Mouse (Mus musculus) liver, embryonic 12.5 days (tissue): ENCODE data around the gene Ppm1b. TPM values are rescaled to one million over a fixed set of nuclear protein-coding genes. Genes with fewer than 3 reads are reported as not detected.
A peak's percentile ranks its signal among the peaks of the same experiment; 100 is the strongest.

Experiments
- ATAC-seq: fragments of 200-750 bp; cut with Nextera tagmentation; 2 replicates; pipeline ENCODE4 v1.8.0; 2017; ENCODE audit warnings: moderate number of reproducible peaks, mild to moderate bottlenecking, moderate library complexity
- H3K27ac ChIP-seq: fragments of 300-500 bp; sonication (generic); 2 replicates; pipeline ENCODE4 v1.5.1; 2016; ENCODE audit warnings: mild to moderate bottlenecking
- H3K27me3 ChIP-seq: fragments of 300-500 bp; sonication (generic); replicated peaks from 2 replicates; pipeline ENCODE4 v1.6.1; 2016; ENCODE audit warnings: mild to moderate bottlenecking, moderate library complexity
- H3K36me3 ChIP-seq: fragments of 300-500 bp; sonication (generic); 2 replicates; pipeline ENCODE4 v1.6.1; 2016; ENCODE audit warnings: mild to moderate bottlenecking, moderate library complexity
- H3K4me1 ChIP-seq: fragments of 300-500 bp; sonication (generic); 2 replicates; pipeline ENCODE4 v1.6.1; 2016
- H3K4me2 ChIP-seq: fragments of 300-500 bp; sonication (generic); 2 replicates; pipeline ENCODE4 v1.6.1; 2016; ENCODE audit warnings: mild to moderate bottlenecking, moderate library complexity
- H3K4me3 ChIP-seq: fragments of 300-500 bp; sonication (generic); 2 replicates; pipeline ENCODE4 v1.5.1; 2016; ENCODE audit warnings: mild to moderate bottlenecking, moderate library complexity
- H3K9ac ChIP-seq: fragments of 300-500 bp; sonication (generic); 2 replicates; pipeline ENCODE4 v1.6.1; 2016; ENCODE audit warnings: mild to moderate bottlenecking, moderate library complexity
- H3K9me3 ChIP-seq: fragments of 300-500 bp; sonication (generic); replicated peaks from 2 replicates; pipeline ENCODE4 v1.6.1; 2016; ENCODE audit warnings: mild to moderate bottlenecking, moderate library complexity
- WGBS: fragments of 180-500 bp; shearing (Covaris S2); methylation state at CpG from one replicate; pipeline ENCODE4 v1.1.7; 2016; ENCODE audit not compliant: insufficient replicate concordance; 5-methylcytosine and 5-hydroxymethylcytosine counted together
- polyA plus RNA-seq: library from polyadenylated mRNA; unstranded; fragments of >200 nt; fragmentation: Nextera tagmentation; extraction: Ambion mirVana; gene quantifications from 2 replicates; pipeline ENCODE4 v1.2.1, GENCODE M21; 2016

Gene Ppm1b
- polyA plus RNA-seq, 1 experiment from 2014 or later = 71.7 TPM

DNA sequence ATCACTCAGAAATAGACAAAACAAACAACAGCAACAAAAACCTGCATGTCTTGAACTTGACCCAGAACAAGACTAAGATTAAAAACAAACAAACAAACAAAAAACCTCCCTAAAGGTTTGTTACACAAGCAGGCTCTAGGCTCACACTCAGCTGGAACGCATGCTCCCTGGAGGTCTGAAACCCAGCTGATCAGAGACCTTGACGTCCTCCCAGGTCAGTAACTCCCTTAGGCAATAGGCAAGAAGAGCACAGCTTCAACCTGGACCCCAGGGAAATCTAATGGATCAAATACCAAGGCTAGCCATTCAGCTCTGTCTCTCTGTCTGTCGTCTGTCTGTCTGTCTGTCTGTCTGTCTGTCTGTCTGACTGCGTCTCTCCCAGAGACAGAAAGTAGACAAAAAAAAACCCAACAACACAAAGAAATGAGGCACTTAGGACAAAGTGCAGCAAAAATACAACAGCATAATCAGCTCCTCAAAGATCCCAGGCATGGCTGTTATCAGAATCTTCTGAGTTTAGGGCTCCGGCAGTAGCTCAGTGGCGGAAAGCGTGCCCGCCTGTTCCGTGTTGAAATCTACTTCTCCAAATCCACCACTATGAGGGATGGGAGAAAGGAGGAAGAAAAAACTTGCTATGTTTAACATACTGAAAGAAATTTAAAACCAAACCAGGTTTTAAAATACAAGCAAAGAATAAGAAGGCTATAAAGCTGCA lies 16.4 kb upstream of the Ppm1b start:
- Histone ChIP-seq H3K9ac (0 out of 2 replicates have a peak overlapping the region, but pooled peaks have one; percentile 17), H3K9me3 (0 out of 2 replicates have a peak, but pooled peaks cover 5% of the 10 kb centered on the region), H3K27me3 (no peaks in the 10 kb centered on the region), H3K36me3 (no peaks in the 10 kb centered on the region), H3K4me3 (no peak overlapping the region), H3K4me1 (peaks cover 69% of the 10 kb centered on the region), H3K27ac (peak overlapping the region; percentile 72), H3K4me2 (no peak overlapping the region)
- ATAC-seq = no peak
- 38% methylated on average over 9 of the region's 9 CpGs for WGBS

DNA sequence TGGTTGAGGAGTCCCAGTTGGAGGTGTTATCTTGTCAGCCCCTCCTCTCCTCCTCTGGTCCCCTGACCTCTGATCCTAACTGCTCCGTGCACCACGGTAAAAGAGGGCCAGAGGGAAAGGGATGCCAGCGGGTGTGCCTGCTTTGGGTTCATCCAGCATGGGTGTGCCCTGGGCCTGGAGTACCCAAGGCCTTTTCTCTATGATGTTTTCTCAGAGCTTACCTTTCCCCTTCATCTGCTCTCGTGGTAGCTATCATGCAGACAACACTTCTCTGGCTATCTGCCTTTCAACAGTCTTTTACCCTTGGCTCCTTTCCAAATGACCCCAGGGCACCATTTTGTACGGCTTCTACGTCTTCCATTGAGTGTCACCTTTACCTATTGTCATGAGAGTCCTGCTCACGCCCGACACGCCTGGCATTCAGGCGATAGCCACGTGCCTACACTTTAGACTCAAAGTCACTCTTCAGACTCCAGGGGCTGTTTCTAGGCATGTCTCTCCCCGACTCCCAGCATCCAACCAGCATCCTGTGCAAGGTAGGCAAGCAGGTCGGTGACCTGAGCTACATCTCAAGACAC lies 15.2 kb upstream of the Ppm1b start:
- Histone ChIP-seq H3K9me3 (0 out of 2 replicates have a peak, but pooled peaks cover 5% of the 10 kb centered on the region), H3K4me2 (peak overlapping the region; percentile 18; the same call in 1 of the 2 replicates), H3K27ac (peak overlapping the region; percentile 86), H3K4me3 (no peak overlapping the region), H3K9ac (peak overlapping the region; percentile 28; the same call in 1 of the 2 replicates), H3K36me3 (no peaks in the 10 kb centered on the region), H3K4me1 (peaks cover 57% of the 10 kb centered on the region), H3K27me3 (no peaks in the 10 kb centered on the region)
- ATAC-seq = peak; percentile 57
- WGBS = 63% methylated on average over 13 of the region's 13 CpGs

GRCm38 (mm10) chr17:84942358-84943032 lies 14.0 kb upstream of the Ppm1b start:
- peaks cover 49% of the 10 kb centered on the region for H3K4me1 ChIP-seq
- no peaks in the 10 kb centered on the region for H3K36me3 ChIP-seq
- 0 out of 2 replicates have a peak, but pooled peaks cover 5% of the 10 kb centered on the region for H3K9me3 ChIP-seq
- 27% methylated on average over 10 of the region's 10 CpGs for WGBS
- H3K9ac ChIP-seq = peak overlapping the region; percentile 9; the same call in 1 of the 2 replicates
- H3K27ac ChIP-seq = peak overlapping the region; percentile 86
- no peaks in the 10 kb centered on the region for H3K27me3 ChIP-seq
- H3K4me2 ChIP-seq = peak overlapping the region; percentile 14
- peak; percentile 81 for ATAC-seq
- H3K4me3 ChIP-seq = no peak overlapping the region

GRCm38 (mm10) chr17:84943033-84943393 lies 13.5 kb upstream of the Ppm1b start:
- Histone ChIP-seq H3K4me3 (no peak overlapping the region), H3K27ac (peak overlapping the region; percentile 86), H3K27me3 (no peaks in the 10 kb centered on the region), H3K9ac (peak overlapping the region; percentile 9; the same call in 1 of the 2 replicates), H3K4me2 (no peak overlapping the region), H3K4me1 (peaks cover 49% of the 10 kb centered on the region), H3K9me3 (0 out of 2 replicates have a peak, but pooled peaks cover 5% of the 10 kb centered on the region), H3K36me3 (no peaks in the 10 kb centered on the region)
- ATAC-seq = peak; percentile 53
- 27% methylated on average over 2 of the region's 2 CpGs for WGBS

- H3K9me3 ChIP-seq = no peaks in the 10 kb centered on the region
Measured at GRCm38 (mm10) chr17:84944348-84944747, 12.2 kb upstream of the Ppm1b start.

DNA sequence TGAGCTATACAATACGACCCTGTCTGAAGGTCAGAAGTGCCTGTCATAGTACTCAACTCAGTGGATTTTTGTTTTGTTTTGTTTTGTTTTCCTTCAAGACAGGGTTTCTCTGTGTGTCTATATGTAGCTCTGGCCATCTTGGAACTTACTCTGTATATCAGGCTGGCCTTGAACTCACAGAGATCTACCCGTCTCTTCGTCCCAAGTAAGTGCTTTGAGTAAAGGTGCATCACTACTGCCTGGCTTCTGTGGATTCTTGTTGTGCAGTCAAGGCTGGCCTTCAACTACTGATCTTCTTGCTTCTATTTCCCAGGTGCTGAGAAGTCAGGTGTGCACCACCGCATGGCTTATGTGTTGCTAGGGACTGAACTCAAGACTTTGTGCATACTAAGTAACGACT lies 4.0 kb upstream of the Ppm1b start:
- Histone ChIP-seq H3K9ac (no peak overlapping the region), H3K27ac (no peak overlapping the region), H3K9me3 (no peaks in the 10 kb centered on the region), H3K27me3 (no peaks in the 10 kb centered on the region), H3K4me1 (peaks cover 19% of the 10 kb centered on the region), H3K4me3 (no peak overlapping the region), H3K36me3 (no peaks in the 10 kb centered on the region), H3K4me2 (no peak overlapping the region)
- WGBS = 81% methylated on average over 5 of the region's 5 CpGs
- no peak for ATAC-seq

More at GRCm38 (mm10) chr17:84944348-84944747, 12.2 kb upstream of the Ppm1b start:
- 0 out of 2 replicates have a peak overlapping the region, but pooled peaks have one; percentile 45 for H3K27ac ChIP-seq
- no peaks in the 10 kb centered on the region for H3K27me3 ChIP-seq
- H3K9ac ChIP-seq = no peak overlapping the region
- H3K4me2 ChIP-seq = no peak overlapping the region
- 82% methylated on average over 6 of the region's 6 CpGs for WGBS
- H3K4me3 ChIP-seq = no peak overlapping the region
- no peaks in the 10 kb centered on the region for H3K36me3 ChIP-seq
- H3K4me1 ChIP-seq = peaks cover 47% of the 10 kb centered on the region
- ATAC-seq = no peak

DNA sequence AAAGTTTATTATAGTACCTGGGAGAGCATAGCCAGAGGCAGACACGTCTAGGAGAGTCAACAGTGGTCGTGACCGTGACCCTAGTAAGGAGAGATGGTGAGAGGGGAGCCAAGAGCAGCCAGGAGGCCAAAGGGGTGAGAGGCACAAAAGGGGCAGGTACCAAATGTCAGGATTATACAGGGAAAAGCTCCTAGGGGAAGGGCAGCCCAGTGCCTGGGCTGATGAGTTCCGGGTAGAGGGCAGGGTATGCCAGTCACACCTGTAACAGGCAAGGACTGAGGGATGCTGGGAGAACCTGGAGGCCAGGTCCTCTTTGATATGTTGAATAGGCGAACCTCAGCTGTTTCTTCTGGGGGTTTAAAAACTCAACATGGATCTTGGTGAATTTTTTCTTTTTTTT lies 2.8 kb upstream of the Ppm1b start:
- WGBS = 83% methylated on average over 5 of the region's 5 CpGs
- Histone ChIP-seq H3K27me3 (no peaks in the 10 kb centered on the region), H3K9me3 (no peaks in the 10 kb centered on the region), H3K4me1 (peaks cover 19% of the 10 kb centered on the region), H3K27ac (0 out of 2 replicates have a peak overlapping the region, but pooled peaks have one; percentile 32), H3K9ac (no peak overlapping the region), H3K36me3 (no peaks in the 10 kb centered on the region), H3K4me3 (no peak overlapping the region), H3K4me2 (no peak overlapping the region)
- no peak for ATAC-seq

DNA sequence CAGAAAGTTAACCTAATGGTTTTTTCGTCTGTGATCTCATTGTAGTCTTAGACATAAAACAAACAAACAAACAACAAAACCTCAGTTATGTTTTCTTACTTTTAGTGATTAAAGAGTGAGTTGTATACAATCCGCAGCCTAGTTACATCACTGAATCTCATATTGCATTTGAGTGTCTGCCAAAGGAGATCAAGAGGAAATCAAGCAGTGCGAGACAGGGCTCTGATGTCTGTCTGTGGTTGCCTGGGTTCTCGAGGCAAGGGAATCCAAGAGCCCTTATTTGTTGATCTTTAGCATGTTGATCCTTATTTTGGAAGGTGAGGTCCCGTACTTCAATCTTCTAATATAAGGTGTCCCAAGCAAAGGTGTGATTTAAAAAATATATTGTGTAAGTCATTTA lies 1.7 kb upstream of the Ppm1b start:
- Histone ChIP-seq H3K27me3 (no peaks in the 10 kb centered on the region), H3K27ac (no peak overlapping the region), H3K4me3 (no peak overlapping the region), H3K4me2 (no peak overlapping the region), H3K9ac (no peak overlapping the region), H3K9me3 (no peaks in the 10 kb centered on the region), H3K4me1 (peaks cover 22% of the 10 kb centered on the region), H3K36me3 (no peaks in the 10 kb centered on the region)
- ATAC-seq = no peak
- 79% methylated on average over 5 of the region's 5 CpGs for WGBS

DNA sequence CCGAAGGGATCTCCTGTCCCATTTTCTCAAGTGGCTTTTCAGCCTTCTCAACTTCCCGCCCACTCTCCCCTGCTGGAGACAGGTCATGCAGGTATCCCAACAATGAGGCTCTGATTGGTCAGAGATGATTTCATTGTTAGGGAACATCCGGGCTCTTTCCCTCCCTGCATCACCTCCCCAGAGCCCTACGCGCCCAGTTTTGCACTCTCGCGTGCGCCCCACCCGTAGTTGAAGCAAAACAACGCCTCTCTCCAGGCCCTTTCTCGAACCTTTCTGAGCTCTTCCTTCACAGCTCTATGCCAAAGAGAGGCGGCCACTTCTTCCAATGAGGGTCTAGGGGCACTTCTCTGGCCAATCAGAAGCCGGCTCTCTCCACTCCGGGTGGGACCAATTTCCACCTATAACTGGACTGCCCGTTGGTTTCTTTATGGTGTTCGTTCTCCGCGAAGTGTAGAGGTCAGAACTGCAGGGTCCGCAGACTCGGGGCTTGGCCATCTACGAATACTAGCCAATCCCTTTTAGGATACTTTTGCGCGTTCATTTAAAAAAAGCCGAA lies 468 bp downstream of the Ppm1b start:
- peak overlapping the region; percentile 96 for H3K27ac ChIP-seq
- peaks cover 8% of the 10 kb centered on the region; the same call in 1 of the 2 replicates for H3K36me3 ChIP-seq

DNA sequence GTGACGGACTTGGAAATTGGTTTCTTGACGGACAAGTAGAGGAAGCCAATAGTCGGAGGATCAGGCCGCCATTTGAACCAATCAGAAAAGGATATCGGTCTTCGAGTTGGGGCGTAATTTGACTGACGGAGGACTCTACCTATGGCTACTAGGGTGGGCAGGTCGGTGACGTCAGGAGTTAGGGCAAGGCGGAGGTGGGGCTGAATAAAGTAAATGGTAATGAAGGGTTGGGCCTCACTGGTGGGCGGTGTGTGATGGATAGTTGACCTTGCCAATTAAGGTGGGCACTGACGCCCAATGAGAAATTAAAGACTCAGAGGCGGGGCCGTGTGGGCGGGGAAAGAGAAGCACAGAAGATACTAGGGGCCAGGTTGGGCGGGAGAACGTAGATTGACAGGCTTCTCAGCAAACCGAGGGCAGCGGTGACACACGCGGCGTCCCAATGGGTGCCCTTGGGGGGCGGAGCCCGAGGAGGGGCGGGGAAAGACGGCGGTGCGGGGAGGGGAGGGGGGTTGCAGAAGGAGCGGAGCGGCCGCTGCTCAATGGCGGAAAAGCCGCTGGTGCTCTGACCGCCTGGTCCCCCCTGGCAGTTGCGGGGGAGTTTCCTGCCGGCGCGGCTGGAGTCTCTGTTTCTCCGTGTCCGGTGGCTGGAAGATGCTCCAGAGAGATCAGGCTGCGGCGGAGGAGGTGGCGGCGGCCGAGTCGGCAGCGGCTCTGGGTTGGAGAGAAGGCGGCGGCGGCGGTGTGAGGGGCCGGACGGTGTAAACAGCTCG lies 1.1 kb downstream of the Ppm1b start:
- Histone ChIP-seq H3K27me3 (no peaks in the 10 kb centered on the region), H3K4me3 (peak overlapping the region; percentile 98), H3K4me1 (peaks cover 45% of the 10 kb centered on the region), H3K9me3 (no peaks in the 10 kb centered on the region), H3K27ac (peak overlapping the region; percentile 96), H3K4me2 (peak overlapping the region; percentile 86), H3K9ac (peak overlapping the region; percentile 100), H3K36me3 (peaks cover 14% of the 10 kb centered on the region; the same call in 1 of the 2 replicates)
- peak; percentile 96 for ATAC-seq
- WGBS = under 1% methylated on average over 54 of the region's 55 CpGs

More for the DNA sequence above, 468 bp downstream of the Ppm1b start:
- WGBS = under 1% methylated on average over 24 of the region's 24 CpGs
- Histone ChIP-seq H3K9me3 (no peaks in the 10 kb centered on the region), H3K27me3 (no peaks in the 10 kb centered on the region), H3K9ac (peak overlapping the region; percentile 77), H3K4me2 (peak overlapping the region; percentile 86), H3K4me1 (peaks cover 38% of the 10 kb centered on the region), H3K4me3 (peak overlapping the region; percentile 98)
- ATAC-seq = peak; percentile 84

DNA sequence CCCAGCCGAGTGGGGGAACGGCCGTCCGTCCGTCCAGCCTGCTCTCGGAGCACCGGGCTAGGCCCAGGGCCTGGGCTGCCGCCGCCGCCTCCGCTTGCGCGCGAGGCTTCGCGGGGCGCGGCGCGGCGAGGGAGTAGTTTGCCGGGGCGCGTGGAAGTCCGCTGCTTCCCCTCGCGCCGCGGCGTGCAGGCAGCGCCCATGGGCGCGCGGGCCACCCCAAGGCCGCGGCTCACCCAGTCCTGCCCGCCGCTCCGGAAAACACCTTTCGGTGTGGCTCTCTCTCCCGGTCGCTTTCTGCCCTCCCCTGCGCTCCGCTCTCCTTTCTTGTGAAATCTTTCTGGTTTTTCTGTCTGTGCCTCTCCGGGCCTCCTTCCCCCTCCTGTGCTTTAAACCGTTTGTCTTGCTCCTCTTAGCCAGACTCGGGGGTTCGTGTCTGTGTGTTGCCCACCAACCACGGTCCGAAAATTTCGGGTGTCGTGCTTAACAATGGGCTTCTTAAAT lies 1.9 kb downstream of the Ppm1b start:
- H3K4me3 ChIP-seq = peak overlapping the region; percentile 98
- peaks cover 14% of the 10 kb centered on the region; the same call in 1 of the 2 replicates for H3K36me3 ChIP-seq
- H3K9me3 ChIP-seq = no peaks in the 10 kb centered on the region
- peak overlapping the region; percentile 96 for H3K27ac ChIP-seq
- H3K4me1 ChIP-seq = peaks cover 50% of the 10 kb centered on the region
- peak overlapping the region; percentile 100 for H3K9ac ChIP-seq
- peak overlapping the region; percentile 76 for H3K4me2 ChIP-seq
- H3K27me3 ChIP-seq = no peaks in the 10 kb centered on the region
- WGBS = under 1% methylated on average over 41 of the region's 52 CpGs
- no peak for ATAC-seq
